Mouse (Mus musculus) erythroblast, adult 5-6 weeks (primary cell): ENCODE measurements around the gene Med13l. TPM values are rescaled to one million over a fixed set of nuclear protein-coding genes. Genes with fewer than 3 reads are reported as not detected.

Source experiments
- ATAC-seq: replicated peaks from 2 replicates; pipeline ENCODE4 v1.8.0; 2016; ENCODE audit warnings: moderate number of reproducible peaks, mild to moderate bottlenecking, moderate TSS enrichment, inconsistent platforms; ENCODE audit not compliant: poor library complexity, low FRiP score, severe bottlenecking
- total RNA-seq, 2 experiments: library from RNA; stranded (forward) in 1 of 2; stranded (reverse) in 1 of 2; fragments of 150-400 nt in 1 of 2; fragments of 200-764, 138-1000 nt in 1 of 2; gene quantifications; 2 replicates each; pipeline versions ENCODE4 v1.2.3 to v1.2.4; 2015 to 2017; ENCODE audit warnings: low replicate concordance in 2 of 2

Gene Med13l
- total RNA-seq, 2 experiments from 2014 or later: 49.2 to 82.2 TPM

DNA sequence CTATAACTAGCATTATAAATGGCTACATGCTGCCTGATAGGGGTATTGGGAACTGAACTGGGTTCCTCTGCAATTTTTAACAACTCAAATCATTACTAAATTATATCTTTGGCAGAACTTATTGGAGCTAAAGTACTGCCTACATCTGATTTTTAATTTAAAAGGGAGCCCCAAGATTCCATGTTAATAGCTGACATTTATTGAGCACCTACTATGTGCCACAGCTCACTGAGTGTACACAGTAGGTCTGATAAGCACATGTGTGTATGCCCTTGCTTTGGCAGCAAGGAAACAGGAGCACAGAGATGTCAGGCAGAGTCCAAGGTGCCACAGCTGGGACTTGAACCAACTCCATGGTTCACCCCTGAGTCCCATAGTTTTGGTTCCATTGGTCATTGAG lies 7.2 kb upstream of the Med13l start:
- no peak for ATAC-seq

DNA sequence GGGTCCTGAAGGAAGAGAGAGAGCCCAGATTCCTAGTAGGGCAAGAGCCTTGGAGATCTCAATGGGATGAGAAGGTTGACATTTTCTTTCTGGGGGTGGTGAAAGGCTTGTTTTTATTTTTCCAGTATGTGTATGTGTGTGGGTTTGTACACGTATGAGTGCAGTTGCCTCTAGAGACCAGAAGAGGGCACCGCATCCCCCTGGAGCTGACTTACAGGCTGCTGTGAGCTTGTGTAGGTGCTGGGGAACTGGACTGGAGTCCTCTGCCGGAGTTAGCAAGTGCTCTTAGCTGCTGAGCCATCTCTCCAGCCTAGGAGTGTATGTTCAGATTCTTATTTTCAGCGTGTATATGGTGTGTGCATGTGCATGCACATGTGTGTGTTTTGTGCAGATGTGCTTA lies 5.2 kb upstream of the Med13l start:
- ATAC-seq: no peak

DNA sequence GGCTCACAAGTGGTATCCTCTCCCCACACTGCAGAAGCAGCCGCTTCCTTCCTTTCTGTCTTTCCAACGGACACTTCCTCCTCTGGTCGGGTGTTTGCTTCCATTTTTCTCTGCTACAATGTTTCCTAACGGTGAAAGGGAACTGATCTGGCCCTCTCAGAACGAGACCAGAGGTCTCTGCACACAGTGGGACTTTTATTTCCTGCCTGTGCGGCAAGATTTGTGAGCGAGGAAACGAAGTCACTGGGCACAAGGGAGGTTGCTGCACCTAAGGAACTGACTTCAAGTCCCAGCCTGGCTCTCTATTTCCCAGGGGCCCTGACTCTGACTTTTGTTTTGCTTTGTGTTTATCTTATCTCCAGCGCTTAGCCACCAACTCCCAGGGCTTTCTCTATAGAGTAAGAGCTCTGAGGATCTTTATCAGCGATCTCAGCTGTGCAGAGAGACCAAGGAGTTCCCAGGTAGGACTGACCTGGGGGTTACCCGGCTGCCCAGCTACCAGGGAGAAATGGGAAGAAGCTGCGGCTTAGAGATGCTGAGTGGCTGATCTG lies 4.0 kb upstream of the Med13l start:
- no peak for ATAC-seq

DNA sequence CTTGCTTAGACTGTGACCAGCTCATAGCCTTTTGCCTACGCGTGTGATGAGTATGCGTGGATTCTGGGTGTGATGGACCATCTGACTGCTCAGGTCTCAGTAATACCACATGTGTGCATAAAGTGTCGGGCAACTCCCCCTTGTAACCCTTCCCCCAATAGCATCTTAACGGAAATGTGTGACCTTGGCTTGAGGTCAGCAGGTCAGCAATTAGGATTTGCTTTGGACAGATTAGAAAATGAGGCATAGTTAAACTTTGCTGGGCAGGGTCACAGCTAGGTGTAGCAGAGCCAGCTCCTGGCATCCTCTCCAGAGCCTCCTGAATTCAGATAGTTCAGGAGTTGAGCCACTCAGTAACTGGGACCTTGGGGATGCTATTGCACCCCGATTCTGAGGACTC lies 1.6 kb upstream of the Med13l start:
- no peak for ATAC-seq

DNA sequence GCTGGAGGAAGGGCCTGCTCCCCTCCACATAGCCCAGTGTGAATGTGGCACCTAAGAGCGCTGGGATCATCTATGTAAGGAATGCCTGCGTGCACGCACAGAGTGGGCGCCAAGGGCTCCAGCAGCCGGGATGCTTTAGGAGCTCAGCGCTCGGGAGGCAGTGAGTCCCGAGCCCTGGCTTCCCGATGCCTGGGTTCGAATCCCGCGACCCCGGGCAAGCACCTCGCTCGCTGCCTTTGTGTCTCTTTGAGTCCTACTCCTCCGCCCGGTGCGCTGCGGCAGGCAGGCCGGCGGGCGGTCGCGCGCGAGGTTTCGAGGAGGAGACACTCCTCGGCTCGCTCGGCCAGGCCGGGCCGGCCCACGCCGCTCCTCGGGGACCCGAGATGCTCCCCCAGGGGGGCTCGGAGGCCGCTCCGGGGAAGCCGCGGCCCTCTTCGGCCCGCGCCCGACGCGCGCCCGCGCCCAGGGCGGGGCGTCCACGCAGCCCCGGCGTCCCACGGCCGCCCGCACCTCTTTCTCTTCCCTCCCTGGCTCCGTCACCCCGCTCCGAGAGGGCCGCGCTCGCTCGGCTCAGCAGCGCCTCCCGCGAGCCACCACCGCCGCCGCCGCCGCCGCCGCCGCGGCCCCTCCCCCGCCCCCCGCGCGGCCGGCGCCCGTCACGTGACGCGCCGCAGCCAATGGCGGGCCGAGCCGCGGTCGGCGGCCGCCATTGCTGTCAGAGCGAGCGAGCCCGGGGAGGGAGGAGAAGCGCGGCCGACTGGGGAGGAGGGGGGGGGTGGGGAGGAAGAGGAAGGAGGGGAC lies 695 bp upstream of the Med13l start:
- ATAC-seq: peak; percentile 82

DNA sequence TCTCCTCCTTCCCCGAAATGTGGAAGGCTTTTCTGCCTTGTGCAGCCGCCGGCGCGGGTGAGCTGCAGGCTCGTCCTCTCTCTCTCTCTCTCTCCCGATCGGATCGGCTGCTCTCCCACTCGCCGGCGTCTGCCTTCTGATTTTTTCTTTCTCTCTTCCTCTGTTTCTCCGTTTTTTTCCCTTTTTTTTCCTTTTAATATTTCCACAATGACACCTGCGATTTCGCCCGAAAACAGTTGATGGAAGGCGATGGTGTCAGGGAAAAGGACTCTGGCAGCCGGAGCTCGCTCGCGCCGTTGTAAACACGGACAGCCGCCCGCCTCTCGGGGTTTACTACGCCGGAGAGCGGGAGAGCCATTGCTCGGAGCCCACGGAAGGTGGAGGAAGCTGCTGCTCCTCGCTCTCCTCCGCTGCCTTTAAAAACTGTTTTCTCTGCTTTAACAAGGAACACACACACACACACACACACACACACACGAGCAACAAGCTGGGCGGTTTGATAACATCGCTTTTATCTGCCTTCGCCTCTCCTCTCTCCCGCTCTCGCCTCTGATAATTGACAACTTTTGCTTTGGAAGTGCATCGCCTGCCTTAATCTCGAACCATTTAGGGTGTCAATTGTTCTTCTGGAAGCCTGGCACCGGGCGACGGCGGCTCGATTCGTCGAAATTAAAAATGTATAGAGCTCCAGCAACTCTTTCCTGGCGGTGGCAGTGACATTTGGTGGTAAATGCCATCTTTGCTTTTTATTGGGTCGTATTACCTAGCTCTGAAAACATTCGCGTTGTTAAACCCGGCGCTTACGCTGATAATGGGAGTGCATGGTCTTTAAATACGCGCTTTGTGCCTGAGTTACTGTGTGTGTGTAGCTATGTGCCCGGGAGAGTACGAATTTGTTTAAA lies 858 bp downstream of the Med13l start:
- ATAC-seq: peak; percentile 39; the same call in 1 of the 2 replicates

DNA sequence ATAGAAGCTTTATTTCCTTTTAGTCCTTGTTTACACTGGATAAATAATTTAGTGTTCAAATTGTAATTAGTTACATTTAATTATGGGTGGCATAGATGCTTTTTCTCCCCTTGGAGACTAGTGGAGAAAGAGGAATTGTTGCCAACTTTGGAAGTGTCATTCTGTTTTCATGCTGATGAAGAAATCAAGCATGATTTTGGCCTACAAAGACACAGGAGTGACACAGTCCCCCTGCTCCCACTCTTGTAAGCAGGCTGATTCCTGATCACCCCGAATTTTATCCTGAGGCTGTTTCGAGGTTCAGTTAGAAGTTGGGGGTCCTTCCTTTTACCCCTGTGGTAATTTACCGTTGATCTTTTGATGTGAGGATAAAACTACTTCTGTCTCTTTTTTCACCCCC lies 1.7 kb downstream of the Med13l start:
- no peak for ATAC-seq

DNA sequence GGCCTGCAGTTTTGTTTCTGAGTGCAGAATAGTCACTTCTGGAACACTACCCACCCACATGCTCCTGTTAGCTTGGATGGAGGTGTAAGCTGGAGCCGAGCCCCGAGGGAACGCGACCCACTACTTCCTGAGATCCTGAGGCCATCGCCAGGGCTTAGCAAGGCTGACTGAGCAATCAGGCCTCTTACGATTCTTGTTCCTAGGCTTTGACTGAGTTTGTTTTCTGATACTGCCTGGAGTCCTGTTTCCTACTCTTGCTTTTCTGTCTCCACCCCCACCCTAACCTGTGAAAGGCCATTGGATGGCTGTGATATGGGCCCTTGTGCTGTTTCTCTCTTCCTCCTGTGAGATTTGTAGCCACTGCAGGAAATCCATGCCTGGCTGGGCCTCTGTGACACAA lies 3.1 kb downstream of the Med13l start:
- ATAC-seq: no peak

DNA sequence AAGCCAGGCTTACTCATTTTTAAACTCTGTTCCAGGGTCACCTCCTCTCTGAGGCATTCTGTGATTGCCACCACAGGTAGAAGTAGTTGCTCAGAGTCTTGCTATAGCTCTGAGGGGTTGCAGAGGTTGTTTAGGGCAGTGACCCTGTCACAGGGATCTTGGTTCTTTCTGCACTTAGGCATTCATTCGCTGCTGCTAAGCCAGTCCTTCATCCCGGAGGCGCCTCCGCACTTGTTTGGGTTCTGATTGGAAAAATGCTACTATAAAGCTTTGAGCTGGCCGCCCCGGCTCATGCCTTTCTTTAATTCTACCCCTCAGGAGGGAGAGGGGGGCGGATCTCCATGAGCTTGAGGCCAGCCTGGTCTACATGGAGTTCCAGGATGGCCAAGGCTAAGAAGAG lies 6.9 kb downstream of the Med13l start:
- ATAC-seq: no peak

DNA sequence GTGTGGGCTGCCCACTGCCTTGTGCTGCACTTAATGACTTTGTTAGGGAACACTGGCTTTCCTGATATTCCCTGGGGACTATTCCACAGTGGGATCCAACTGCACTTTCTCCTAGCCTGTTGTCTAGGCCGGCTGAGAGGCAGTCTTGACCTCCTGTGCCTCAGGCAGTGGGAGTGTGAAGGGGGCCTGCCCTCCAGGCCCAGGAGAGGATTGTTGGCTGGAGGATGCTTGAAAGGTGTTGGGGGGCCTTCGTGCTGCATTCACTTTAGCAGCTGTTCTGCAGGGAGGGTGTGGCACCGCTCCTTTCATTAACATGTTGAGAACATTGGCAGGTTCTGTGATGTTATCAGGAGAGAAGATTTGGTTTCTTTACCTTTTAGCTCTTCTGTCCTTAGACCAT lies 8.5 kb downstream of the Med13l start:
- no peak for ATAC-seq

DNA sequence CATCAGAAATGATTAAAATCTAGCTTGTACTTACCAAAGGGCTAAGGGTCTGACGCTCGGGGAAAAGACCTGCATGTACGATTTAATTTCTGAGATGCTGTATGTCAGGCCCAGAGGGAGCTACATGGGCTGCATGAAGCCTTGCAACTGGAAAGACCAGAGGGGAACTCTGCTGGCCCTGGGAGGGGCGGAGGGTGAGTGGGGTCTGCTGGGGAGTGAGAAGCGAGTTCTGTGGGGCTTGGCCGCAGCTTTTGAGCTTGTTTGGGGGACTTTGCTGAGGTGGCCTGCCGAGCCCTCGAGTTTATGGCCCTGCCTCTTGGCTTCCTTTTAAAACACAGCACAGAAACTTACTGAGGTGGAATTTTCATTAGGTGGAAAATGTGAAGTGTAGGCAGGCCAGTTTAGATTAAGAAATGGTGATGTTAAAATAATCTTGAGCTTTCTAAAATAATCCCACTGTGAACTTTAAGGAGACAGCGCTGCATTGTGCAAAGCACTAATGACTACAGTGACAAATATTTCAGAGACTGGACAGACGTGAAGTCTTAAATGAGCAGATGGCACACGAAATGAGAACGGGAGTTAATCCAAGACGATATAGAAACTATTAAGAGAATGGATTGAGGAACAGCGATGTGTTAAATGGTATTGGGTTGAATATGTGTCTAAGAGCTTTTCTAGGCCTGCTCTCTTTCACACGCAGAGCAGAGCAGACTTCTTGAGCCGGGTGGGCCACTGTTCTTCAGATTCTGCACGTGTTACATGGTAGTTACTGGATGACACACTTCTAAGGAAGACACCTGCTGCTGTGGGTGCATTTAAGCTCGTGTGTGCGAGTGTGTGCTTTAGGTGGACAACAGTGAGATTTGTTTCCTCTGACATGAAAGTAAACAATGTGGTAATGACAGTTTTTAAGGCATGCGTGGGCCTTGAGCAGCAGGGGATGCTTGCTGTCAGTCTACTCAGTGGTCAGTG lies 9.4 kb downstream of the Med13l start:
- no peak for ATAC-seq

DNA sequence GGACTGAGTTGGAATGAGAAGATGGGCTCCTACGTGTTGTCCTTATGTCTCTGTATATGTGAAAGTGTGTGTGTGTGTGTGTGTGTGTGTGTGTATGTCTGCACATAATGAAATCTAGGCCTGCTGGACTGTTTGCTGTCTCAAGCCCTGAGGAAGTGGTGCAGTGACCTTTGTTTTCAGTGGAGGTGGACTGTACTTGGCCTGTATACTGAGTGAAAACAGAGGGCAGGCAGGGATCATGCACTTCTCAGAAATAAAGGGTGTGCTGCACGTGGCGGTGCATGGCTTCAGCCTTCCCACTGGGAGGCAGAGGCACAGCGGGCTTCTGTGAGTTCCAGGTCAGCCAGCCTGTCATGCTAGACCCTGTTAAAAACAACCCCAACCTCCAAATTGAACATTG lies 11.0 kb downstream of the Med13l start:
- ATAC-seq: no peak

DNA sequence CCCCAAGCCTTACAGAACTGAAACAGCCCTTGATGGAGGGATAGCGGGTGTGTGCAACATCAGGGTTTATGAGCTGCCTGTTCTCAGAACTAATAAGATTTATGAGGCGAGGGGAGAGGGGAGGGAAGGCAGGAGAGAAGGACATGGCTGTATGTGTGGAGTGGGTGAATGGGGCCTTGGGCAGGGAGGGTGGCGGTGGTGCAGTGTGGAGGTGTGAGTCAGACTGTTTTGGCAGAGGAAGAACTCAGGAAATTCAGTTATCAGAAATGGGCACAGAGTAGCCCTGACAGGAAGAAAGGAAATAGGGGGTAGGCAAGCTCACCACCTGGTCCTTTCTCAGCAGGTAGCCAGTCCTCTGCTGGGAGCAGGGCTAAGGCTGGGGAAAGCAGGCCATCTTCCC lies 13.8 kb downstream of the Med13l start:
- peak; percentile 33; the same call in 1 of the 2 replicates for ATAC-seq

DNA sequence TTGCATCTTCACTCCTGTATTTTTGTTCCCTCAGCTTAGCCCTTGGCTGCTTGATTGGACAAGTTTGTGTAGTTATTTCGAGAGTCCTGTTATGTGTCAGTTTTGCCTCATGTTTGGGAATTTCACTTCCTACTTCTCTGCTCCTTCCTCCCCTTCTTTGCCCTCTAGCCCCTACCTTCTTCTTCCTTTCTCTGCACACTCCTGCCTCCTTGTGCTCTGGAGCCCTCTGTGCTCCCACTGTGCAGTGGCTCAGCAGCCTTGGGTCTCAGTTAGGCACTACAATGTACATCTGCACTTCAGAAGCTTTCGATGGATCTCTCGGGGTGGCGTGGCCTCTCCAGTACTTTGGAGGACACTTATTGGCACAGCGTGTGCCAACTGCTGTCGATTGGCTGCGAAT lies 14.5 kb downstream of the Med13l start:
- ATAC-seq: no peak

DNA sequence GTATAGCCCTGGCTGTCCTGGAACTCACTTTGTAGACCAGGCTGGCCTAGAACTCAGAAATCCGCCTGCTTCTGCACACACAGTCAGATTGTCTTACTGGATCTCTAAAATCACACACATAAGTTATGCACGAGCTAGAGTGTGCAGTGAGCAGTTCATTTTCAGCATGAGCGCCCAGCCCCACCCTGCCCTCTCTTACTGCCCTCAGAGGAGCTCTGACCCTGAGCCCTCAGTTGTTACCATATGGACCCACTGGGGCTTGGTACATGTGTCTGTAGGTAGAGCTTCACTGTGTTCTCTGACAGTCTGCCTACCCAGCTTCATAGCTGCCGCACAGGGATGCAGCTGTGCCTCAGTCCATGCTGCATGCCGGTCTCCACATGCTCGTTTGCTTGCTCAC lies 15.4 kb downstream of the Med13l start:
- no peak for ATAC-seq

DNA sequence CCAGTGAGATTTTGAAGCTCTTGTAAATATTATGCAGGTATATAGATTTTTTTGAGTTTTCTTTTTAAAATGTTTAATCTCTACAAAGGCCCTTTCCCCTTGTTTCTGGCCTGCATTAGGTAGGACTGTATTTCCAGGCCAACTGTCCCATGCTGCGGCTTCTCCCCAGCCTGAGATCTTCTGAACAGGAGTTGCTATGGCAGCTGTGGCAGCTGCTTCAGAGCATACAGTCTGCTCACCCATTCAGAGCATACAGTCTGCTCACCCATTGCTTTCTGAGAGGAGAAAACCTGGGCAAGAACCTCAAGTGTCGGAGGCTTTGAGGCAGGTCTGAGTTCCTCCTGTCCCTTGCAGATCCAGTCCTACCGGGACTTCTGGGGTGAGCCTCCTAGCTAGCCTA lies 16.3 kb downstream of the Med13l start:
- no peak for ATAC-seq

DNA sequence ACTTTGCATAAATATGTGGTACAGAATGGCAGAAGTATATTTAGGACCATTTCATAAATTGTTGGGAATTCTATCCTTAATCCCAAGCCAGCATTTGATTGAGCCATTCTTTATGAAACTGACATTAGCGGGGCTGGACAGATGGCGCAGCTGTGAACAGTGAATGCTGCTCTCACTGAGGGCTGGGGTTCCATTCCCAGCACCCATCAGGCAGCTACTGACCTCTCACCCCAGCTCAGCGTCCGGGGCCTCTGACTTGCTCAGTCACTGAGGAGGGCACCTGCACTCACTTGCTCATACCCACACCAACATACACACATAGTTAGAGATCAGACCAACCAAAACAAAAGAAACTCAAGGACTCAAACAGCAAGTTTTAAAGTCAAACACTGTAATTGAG lies 24.9 kb downstream of the Med13l start:
- ATAC-seq: no peak

DNA sequence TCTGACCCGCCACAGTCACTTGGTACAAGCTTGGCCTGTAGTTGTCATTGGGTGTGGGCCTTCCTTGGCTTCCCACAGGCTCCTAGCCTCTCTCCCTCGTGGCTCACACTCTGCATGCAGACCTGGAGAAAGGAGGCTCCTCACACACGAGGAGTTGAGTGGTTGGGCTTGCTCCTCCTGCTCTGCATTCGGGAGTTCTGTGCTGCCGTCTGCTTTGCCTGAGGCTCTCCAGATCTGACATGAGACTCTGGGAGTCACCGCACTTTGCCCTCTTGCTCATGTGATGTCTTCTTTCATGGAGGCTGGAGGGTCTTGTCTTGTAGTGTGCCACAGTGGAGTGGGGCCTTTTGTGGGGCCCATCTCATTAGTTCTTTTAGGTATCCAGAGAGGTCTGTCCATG lies 26.1 kb downstream of the Med13l start:
- ATAC-seq: no peak

DNA sequence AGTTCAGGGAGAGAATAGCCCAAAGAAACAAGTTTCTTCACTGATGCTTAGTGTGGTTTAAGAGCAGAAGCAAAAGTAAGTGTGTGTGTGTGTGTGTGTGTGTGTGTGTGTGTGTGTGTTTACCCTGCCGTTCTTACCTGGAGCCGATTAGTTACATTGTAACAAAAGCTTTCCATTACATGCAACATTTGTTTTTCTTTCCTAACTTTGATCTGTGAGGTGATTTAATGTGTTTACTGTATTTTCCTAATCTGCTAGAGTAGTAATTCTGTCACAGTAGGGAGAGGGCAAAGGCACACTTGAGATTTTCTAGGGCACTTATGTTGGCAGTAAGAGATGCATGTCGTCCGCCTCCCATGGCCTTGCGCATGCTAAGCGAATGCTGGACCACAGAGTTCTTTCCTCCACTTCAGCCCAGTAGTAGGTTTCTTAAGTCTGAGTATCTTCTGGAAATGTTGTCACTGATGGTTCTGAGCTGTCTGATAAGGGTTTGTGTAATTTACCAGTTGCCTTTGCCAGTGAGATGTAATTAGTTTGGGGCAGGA lies 28.0 kb downstream of the Med13l start:
- ATAC-seq: no peak
